Mouse (Mus musculus) limb, embryonic 14.5 days (tissue): ENCODE data around the gene Akap6. TPM values are rescaled to one million over a fixed set of nuclear protein-coding genes. Genes with fewer than 3 reads are reported as not detected.

ENCODE experiments used
- ATAC-seq: fragments of 200-750 bp; cut with Nextera tagmentation; 2 replicates; pipeline ENCODE4 v1.8.0; 2017; ENCODE audit warnings: low read depth, moderate number of reproducible peaks, moderate TSS enrichment; ENCODE audit not compliant: low FRiP score
- DNase-seq: peaks from one replicate; pipeline ENCODE4 v3.0.0-alpha.2; 2015; ENCODE audit warnings: low spot score
- H3K27ac ChIP-seq: fragments of 300-500 bp; sonication (generic); replicated peaks from 2 replicates; pipeline ENCODE4 v1.5.1; 2014; ENCODE audit warnings: low read depth, mild to moderate bottlenecking, low read length, moderate library complexity, mixed read lengths
- H3K27me3 ChIP-seq: fragments of 300-500 bp; sonication (generic); 2 replicates; pipeline ENCODE4 v1.6.1; 2014; ENCODE audit warnings: low read length, mixed read lengths; ENCODE audit not compliant: control insufficient read depth, insufficient read depth
- H3K36me3 ChIP-seq: fragments of 300-500 bp; sonication (generic); 2 replicates; pipeline ENCODE4 v1.6.1; 2014; ENCODE audit warnings: mild to moderate bottlenecking, low read length, moderate library complexity, mixed read lengths; ENCODE audit not compliant: control insufficient read depth, insufficient read depth
- H3K4me1 ChIP-seq: fragments of 300-500 bp; sonication (generic); 2 replicates; pipeline ENCODE4 v1.6.1; 2014; ENCODE audit warnings: antibody characterized with exemption, low read length, mixed read lengths; ENCODE audit not compliant: control insufficient read depth, insufficient read depth
- H3K4me2 ChIP-seq: fragments of 300-500 bp; sonication (generic); replicated peaks from 2 replicates; pipeline ENCODE4 v1.6.1; 2014; ENCODE audit warnings: low read depth, mild to moderate bottlenecking, low read length, moderate library complexity; ENCODE audit not compliant: severe bottlenecking
- H3K4me3 ChIP-seq: fragments of 300-500 bp; sonication (generic); replicated peaks from 2 replicates; pipeline ENCODE4 v1.5.1; 2014; ENCODE audit warnings: low read length
- H3K9ac ChIP-seq: fragments of 300-500 bp; sonication (generic); 2 replicates; pipeline ENCODE4 v1.6.1; 2014; ENCODE audit warnings: mild to moderate bottlenecking, low read depth, low read length, moderate library complexity; ENCODE audit not compliant: severe bottlenecking
- H3K9me3 ChIP-seq: fragments of 300-500 bp; sonication (generic); 2 replicates; pipeline ENCODE4 v1.6.1; 2016; ENCODE audit warnings: low read length; ENCODE audit not compliant: control insufficient read depth
- POLR2A ChIP-seq: fragments of 200-500 bp; IDR thresholded peaks from 2 replicates; pipeline ENCODE4 v1.8.0; 2012; ENCODE audit warnings: inconsistent platforms, mild to moderate bottlenecking, moderate library complexity, borderline replicate concordance; ENCODE audit not compliant: insufficient read depth, insufficient read length; ENCODE audit errors: extremely low read depth
- WGBS: fragments of 180-500 bp; shearing (Covaris S2); extraction: QIAGEN DNeasy Blood & Tissue Kit; methylation state at CpG from one replicate; pipeline ENCODE4 v1.1.7; 2014; 5-methylcytosine and 5-hydroxymethylcytosine counted together
- polyA plus RNA-seq, 2 experiments: library from polyadenylated mRNA; depleted of rRNA in 1 of 2; stranded (reverse) in 1 of 2; unstranded in 1 of 2; fragments of >200 nt; fragmentation: Nextera tagmentation in 1 of 2; extraction: Ambion mirVana in 1 of 2; gene quantifications; 2 replicates each; pipeline versions ENCODE4 v1.2.1 to v1.2.3; 2012 to 2014

Akap6 gene
- polyA plus RNA-seq, 2 experiments: 1.2 to 1.6 TPM

GRCm38 (mm10) chr12:52834074-52834473 lies 134.9 kb downstream of the Akap6 start:
- no peak overlapping the region for H3K4me3 ChIP-seq
- no peaks in the 10 kb centered on the region for H3K36me3 ChIP-seq
- H3K4me2 ChIP-seq: no peak overlapping the region
- no peak for TF ChIP-seq POLR2A
- DNase-seq: no peak
- no peak overlapping the region for H3K27ac ChIP-seq
- H3K9me3 ChIP-seq: no peaks in the 10 kb centered on the region
- H3K27me3 ChIP-seq: no peaks in the 10 kb centered on the region
- peaks cover 22% of the 10 kb centered on the region for H3K4me1 ChIP-seq
- WGBS: 47% methylated on average over 10 of the region's 10 CpGs
- H3K9ac ChIP-seq: no peak overlapping the region
- no peak for ATAC-seq

- peak overlapping the region; percentile 68; the same call in 1 of the 2 replicates for H3K27ac ChIP-seq
- 56% methylated on average over 6 of the region's 6 CpGs for WGBS
- peak overlapping the region; percentile 29; the same call in 1 of the 2 replicates for H3K4me2 ChIP-seq
- no peaks in the 10 kb centered on the region for H3K9me3 ChIP-seq
- H3K27me3 ChIP-seq: no peaks in the 10 kb centered on the region
- no peak for DNase-seq
- ATAC-seq: no peak
- H3K4me3 ChIP-seq: no peak overlapping the region
- H3K36me3 ChIP-seq: no peaks in the 10 kb centered on the region
- peaks cover 22% of the 10 kb centered on the region for H3K4me1 ChIP-seq
- no peak for TF ChIP-seq POLR2A
- H3K9ac ChIP-seq: peak overlapping the region; percentile 22; the same call in 1 of the 2 replicates
Observed at GRCm38 (mm10) chr12:52834781-52835279, 135.6 kb downstream of the Akap6 start.

GRCm38 (mm10) chr12:52835291-52835742 lies 136.1 kb downstream of the Akap6 start:
- ATAC-seq (peak; percentile 80), DNase-seq (peak; percentile 78)
- no peaks in the 10 kb centered on the region for H3K27me3 ChIP-seq
- peak overlapping the region; percentile 22; the same call in 1 of the 2 replicates for H3K9ac ChIP-seq
- H3K4me2 ChIP-seq: peak overlapping the region; percentile 29
- TF ChIP-seq POLR2A: no peak
- WGBS: 20% methylated on average over 6 of the region's 6 CpGs
- peak overlapping the region; percentile 68; the same call in 1 of the 2 replicates for H3K27ac ChIP-seq
- no peaks in the 10 kb centered on the region for H3K9me3 ChIP-seq
- H3K36me3 ChIP-seq: no peaks in the 10 kb centered on the region
- H3K4me3 ChIP-seq: no peak overlapping the region
- H3K4me1 ChIP-seq: peaks cover 22% of the 10 kb centered on the region

- Histone ChIP-seq H3K4me2 (peak overlapping the region; percentile 29), H3K4me1 (peaks cover 22% of the 10 kb centered on the region), H3K36me3 (no peaks in the 10 kb centered on the region), H3K9ac (no peak overlapping the region), H3K27me3 (no peaks in the 10 kb centered on the region), H3K4me3 (no peak overlapping the region), H3K9me3 (no peaks in the 10 kb centered on the region), H3K27ac (peak overlapping the region; percentile 68)
- TF ChIP-seq POLR2A: no peak
- ATAC-seq (peak; percentile 60; the same call in 1 of the 2 replicates), DNase-seq (peak; percentile 60)
- 43% methylated on average over 12 of the region's 12 CpGs for WGBS
Observed at GRCm38 (mm10) chr12:52835914-52836546, 136.8 kb downstream of the Akap6 start.

GRCm38 (mm10) chr12:52845982-52846381 lies 146.8 kb downstream of the Akap6 start:
- no peak overlapping the region for H3K4me2 ChIP-seq
- no peaks in the 10 kb centered on the region for H3K27me3 ChIP-seq
- no peaks in the 10 kb centered on the region for H3K36me3 ChIP-seq
- TF ChIP-seq POLR2A: no peak
- no peak overlapping the region for H3K27ac ChIP-seq
- no peaks in the 10 kb centered on the region for H3K9me3 ChIP-seq
- H3K4me1 ChIP-seq: no peaks in the 10 kb centered on the region
- WGBS: 93% methylated on average over 1 of the region's 1 CpGs
- no peak for ATAC-seq
- no peak overlapping the region for H3K9ac ChIP-seq
- H3K4me3 ChIP-seq: no peak overlapping the region
- no peak for DNase-seq

GRCm38 (mm10) chr12:52847020-52847419 lies 147.8 kb downstream of the Akap6 start:
- ATAC-seq (no peak), DNase-seq (no peak)
- H3K36me3 ChIP-seq: no peaks in the 10 kb centered on the region
- 82% methylated on average over 4 of the region's 4 CpGs for WGBS
- H3K27ac ChIP-seq: no peak overlapping the region
- no peak overlapping the region for H3K9ac ChIP-seq
- no peaks in the 10 kb centered on the region for H3K27me3 ChIP-seq
- no peaks in the 10 kb centered on the region for H3K9me3 ChIP-seq
- no peak overlapping the region for H3K4me2 ChIP-seq
- no peaks in the 10 kb centered on the region for H3K4me1 ChIP-seq
- no peak for TF ChIP-seq POLR2A
- no peak overlapping the region for H3K4me3 ChIP-seq
